Mouse (Mus musculus) hindbrain, embryonic 10.5 days (tissue): ENCODE measurements around the gene Myo15b. TPM values are rescaled to one million over a fixed set of nuclear protein-coding genes. Genes with fewer than 3 reads are reported as not detected.
A peak's percentile ranks its signal among the peaks of the same experiment; 100 is the strongest.

Source experiments
- DNase-seq: peaks from one replicate; pipeline ENCODE4 v3.0.0-alpha.2; 2017; ENCODE audit warnings: low spot score
- H3K27ac ChIP-seq: fragments of 300-500 bp; sonication (generic); 2 replicates; pipeline ENCODE4 v1.5.1; 2016; ENCODE audit warnings: mild to moderate bottlenecking, moderate library complexity
- H3K27me3 ChIP-seq: fragments of 300-500 bp; sonication (generic); 2 replicates; pipeline ENCODE4 v1.6.1; 2016; ENCODE audit warnings: mild to moderate bottlenecking; ENCODE audit not compliant: poor library complexity, insufficient read depth, severe bottlenecking
- H3K36me3 ChIP-seq: fragments of 300-500 bp; sonication (generic); 2 replicates; pipeline ENCODE4 v1.6.1; 2016; ENCODE audit warnings: mild to moderate bottlenecking, moderate library complexity
- H3K4me1 ChIP-seq: fragments of 300-500 bp; sonication (generic); replicated peaks from 2 replicates; pipeline ENCODE4 v1.6.1; 2016; ENCODE audit warnings: mild to moderate bottlenecking
- H3K4me3 ChIP-seq: fragments of 300-500 bp; sonication (generic); 2 replicates; pipeline ENCODE4 v1.5.1; 2016; ENCODE audit warnings: mild to moderate bottlenecking, moderate library complexity
- H3K9me3 ChIP-seq: fragments of 300-500 bp; sonication (generic); 2 replicates; pipeline ENCODE4 v1.6.1; 2016; ENCODE audit warnings: mild to moderate bottlenecking, moderate library complexity
- WGBS: fragments of 180-500 bp; shearing (Covaris S2); methylation state at CpG from one replicate; pipeline ENCODE4 v1.1.7; 2016; 5-methylcytosine and 5-hydroxymethylcytosine counted together
- polyA plus RNA-seq: library from polyadenylated mRNA; unstranded; fragments of >200 nt; fragmentation: Nextera tagmentation; extraction: Ambion mirVana; gene quantifications from 2 replicates; pipeline ENCODE4 v1.2.1, GENCODE M21; 2016

Myo15b gene
- polyA plus RNA-seq, 1 experiment from 2014 or later, result 0.21 TPM

DNA sequence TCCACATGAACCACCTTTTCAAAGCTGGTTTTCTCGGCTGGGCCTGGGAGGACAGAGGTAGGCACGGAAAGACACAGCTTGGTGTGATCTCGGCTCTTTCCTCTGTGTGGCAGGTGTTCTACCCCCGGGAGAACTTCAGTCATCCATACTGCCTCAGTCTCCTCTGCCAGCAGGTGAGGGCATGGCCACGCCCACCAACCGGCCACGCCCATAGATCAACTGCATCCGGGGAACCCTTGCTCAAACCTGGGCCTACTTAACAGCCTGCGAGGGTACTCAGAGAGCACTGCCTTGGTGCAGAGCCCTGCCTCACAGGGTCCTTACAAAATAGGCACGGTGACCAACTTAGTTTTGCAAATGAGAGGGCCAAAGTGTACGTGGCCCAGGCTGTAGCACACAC lies 27.1 kb downstream of the Myo15b start:
- Histone ChIP-seq H3K36me3 (no peaks in the 10 kb centered on the region), H3K4me3 (no peak overlapping the region), H3K27me3 (peaks cover 35% of the 10 kb centered on the region), H3K9me3 (no peaks in the 10 kb centered on the region), H3K4me1 (peaks cover 24% of the 10 kb centered on the region; the same call in 1 of the 2 replicates), H3K27ac (no peak overlapping the region)
- DNase-seq, result no peak
- 78% methylated on average over 11 of the region's 11 CpGs for WGBS

DNA sequence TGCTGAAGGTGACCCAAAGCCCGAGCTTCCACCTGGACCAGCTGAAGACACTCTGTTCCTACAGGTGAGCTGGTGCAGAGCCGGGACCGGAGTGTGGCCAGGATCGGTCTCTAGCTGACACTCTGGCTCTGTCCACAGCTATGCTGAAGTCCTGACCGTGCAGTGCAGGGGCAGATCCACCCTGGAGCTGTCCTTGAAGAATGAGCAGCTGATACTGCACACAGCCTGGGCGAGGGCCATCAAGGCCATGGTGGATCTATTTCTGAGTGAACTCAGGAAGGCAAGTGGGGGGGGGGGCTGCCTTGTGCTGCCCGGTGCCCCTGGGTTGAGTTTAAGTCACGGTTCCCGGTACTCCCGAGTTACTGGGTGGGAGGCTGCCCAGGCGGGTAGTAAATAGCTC lies 28.2 kb downstream of the Myo15b start:
- WGBS, result 90% methylated on average over 11 of the region's 11 CpGs
- Histone ChIP-seq H3K4me3 (no peak overlapping the region), H3K9me3 (no peaks in the 10 kb centered on the region), H3K4me1 (peaks cover 24% of the 10 kb centered on the region; the same call in 1 of the 2 replicates), H3K27me3 (peaks cover 35% of the 10 kb centered on the region), H3K27ac (no peak overlapping the region; the same call in 1 of the 2 replicates), H3K36me3 (no peaks in the 10 kb centered on the region)
- no peak for DNase-seq

DNA sequence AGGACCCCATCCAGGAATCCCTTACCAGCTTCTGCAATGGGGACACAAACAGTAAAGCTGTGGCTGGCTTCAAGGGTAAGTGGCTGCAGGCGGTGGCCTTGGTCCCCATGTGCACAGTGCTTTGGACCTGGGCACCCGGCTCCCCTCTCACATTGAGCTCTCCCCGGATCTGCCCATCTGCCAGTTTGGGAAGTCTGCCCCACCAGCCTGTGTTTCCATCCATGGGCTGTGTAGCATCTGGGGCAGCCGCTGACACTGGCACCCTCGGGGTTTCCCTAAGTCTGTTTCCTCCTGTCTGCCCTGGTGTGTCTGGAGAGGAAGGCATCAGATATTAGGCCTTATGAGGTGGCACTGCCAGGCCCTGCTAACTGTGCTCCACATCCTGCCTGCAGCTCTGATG lies 29.8 kb downstream of the Myo15b start:
- Histone ChIP-seq H3K9me3 (no peaks in the 10 kb centered on the region), H3K4me3 (no peak overlapping the region), H3K27ac (no peak overlapping the region), H3K27me3 (peaks cover 20% of the 10 kb centered on the region), H3K36me3 (peaks cover 9% of the 10 kb centered on the region), H3K4me1 (peaks cover 29% of the 10 kb centered on the region; the same call in 1 of the 2 replicates)
- 91% methylated on average over 5 of the region's 5 CpGs for WGBS
- no peak for DNase-seq

DNA sequence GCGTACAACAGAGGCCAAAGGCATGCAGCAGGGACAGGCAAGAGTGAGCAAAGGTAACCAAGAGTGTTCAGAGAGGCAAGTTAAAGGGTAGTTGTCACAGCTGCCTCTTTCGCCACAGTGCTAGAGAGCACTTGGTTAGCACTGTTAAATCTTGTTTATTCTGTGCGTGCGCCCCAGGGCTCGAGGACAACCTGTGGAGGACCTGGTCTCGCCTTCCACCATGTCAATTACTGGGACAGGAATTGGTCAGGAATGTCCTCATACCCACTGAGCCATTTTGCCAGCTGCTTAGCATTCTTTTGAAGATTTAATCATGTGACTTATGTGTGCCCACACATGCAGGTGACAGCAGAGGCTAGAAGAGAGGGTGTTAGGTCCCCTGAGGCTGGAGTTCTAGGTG lies 31.0 kb downstream of the Myo15b start:
- H3K27ac ChIP-seq, result no peak overlapping the region
- H3K4me1 ChIP-seq, result peaks cover 23% of the 10 kb centered on the region; the same call in 1 of the 2 replicates
- no peaks in the 10 kb centered on the region for H3K9me3 ChIP-seq
- H3K36me3 ChIP-seq, result peaks cover 20% of the 10 kb centered on the region
- H3K27me3 ChIP-seq, result peaks cover 9% of the 10 kb centered on the region
- no peak overlapping the region for H3K4me3 ChIP-seq
- DNase-seq, result no peak
- 87% methylated on average over 6 of the region's 6 CpGs for whole genome bisulfite sequencing

DNA sequence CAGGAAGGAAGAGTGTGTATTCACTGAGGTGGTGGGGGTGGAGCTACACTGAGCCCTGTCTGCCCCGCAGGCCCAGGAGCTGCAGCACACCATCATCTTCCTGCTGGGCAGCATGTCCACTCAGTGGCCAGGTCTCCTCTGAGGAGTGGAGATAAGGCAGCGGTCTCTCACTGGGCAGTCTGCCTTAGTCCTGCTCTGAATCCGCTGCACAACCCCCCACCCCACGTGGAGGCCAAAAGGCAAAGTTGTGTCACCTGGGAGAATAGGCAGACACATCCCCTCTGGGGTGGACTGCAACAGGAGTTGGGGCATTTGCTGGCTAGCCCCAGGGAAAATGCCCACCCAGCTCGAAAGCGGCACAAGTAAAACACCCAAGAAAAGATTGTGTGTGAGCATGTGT lies 34.0 kb downstream of the Myo15b start:
- Histone ChIP-seq H3K9me3 (no peaks in the 10 kb centered on the region), H3K27me3 (no peaks in the 10 kb centered on the region), H3K4me3 (no peak overlapping the region), H3K36me3 (peaks cover 51% of the 10 kb centered on the region), H3K4me1 (peaks cover 18% of the 10 kb centered on the region; the same call in 1 of the 2 replicates), H3K27ac (no peak overlapping the region)
- 59% methylated on average over 6 of the region's 6 CpGs for whole genome bisulfite sequencing
- no peak for DNase-seq

DNA sequence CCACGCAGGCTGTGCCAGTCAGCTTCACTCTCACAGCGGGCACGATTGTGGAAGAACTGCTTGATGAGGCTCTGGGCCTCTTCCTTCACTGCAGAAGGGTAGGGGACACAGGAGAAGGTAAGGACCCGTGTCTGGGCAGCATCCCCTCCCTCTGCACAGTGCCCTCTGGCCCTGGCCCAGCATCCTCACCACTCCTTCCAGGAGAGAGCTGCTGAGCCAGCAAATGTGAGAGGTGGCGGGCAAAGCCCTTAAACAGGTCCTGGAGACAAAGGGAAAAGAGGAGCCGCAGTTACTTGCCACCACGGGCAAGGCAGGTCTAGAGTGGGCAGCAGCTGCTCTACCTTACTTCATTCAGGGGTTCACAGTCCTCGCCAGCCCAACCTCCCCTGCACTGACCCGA lies 34.9 kb downstream of the Myo15b start:
- no peaks in the 10 kb centered on the region for H3K9me3 ChIP-seq
- 90% methylated on average over 9 of the region's 9 CpGs for WGBS
- peaks cover 56% of the 10 kb centered on the region for H3K36me3 ChIP-seq
- H3K27me3 ChIP-seq, result no peaks in the 10 kb centered on the region
- peaks cover 11% of the 10 kb centered on the region; the same call in 1 of the 2 replicates for H3K4me1 ChIP-seq
- peak overlapping the region; percentile 31; the same call in 1 of the 2 replicates for H3K27ac ChIP-seq
- no peak overlapping the region for H3K4me3 ChIP-seq
- DNase-seq, result no peak

DNA sequence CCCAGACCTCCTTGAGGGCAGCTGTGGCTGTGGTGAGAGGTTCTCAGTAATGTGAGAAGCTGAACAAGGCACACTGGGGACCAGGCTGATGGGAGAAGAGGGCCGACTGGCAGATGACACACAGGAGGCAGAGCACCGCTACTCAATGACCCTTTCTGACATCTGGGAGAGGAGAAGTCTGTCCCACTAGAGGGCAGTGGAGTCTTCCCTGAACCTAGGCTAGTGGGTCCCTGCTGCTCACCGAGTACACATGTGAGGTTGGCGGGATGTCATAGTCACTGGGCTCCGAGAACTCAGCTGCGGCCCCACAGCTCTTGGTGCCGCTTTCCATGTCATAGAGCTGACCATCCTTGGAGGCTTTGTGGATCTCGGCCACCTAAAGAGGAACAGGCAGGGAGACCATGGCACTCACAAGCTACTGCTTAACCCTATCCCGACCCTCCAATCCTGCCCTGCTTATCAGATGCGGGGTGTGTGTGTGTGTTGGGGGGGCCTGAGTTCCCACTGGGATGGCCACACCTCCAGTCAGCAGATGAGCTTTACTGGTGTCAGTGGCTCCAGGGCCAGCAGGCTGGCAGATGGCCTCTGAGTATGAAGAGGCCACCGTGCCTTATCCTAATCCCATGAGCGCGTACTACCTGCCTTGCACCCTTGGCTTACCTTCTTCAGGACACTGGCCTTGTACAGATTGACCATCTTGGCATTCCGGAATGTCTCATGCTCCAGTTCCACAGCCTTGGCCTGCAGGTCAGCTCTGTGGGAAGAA lies 36.7 kb downstream of the Myo15b start:
- peaks cover 56% of the 10 kb centered on the region for H3K36me3 ChIP-seq
- no peak for DNase-seq
- H3K9me3 ChIP-seq, result no peaks in the 10 kb centered on the region
- no peak overlapping the region for H3K27ac ChIP-seq
- peaks cover 24% of the 10 kb centered on the region for H3K4me1 ChIP-seq
- no peaks in the 10 kb centered on the region for H3K27me3 ChIP-seq
- 69% methylated on average over 14 of the region's 14 CpGs for WGBS
- H3K4me3 ChIP-seq, result no peak overlapping the region

DNA sequence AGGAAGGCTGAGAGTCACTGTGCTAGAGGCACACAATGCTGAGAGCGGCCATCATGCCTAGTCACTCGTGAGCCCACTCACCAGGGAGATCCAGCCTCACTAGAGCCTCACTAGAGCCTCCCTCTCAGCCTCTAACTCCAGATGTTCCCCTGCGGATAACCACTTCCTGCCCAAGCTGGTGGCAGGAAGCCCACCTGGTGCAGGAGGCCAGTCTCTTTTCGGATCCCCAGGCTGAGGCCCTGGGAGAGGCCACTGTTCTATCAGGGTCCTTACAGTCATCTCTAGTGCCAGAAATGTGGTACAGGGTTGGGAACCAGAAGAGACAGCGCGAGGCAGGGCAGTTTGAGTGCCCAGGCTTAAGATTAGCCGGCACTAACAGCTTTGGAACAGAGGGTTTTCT lies 40.2 kb downstream of the Myo15b start:
- H3K9me3 ChIP-seq, result no peaks in the 10 kb centered on the region
- peaks cover 52% of the 10 kb centered on the region for H3K36me3 ChIP-seq
- DNase-seq, result no peak
- H3K27me3 ChIP-seq, result 0 out of 2 replicates have a peak, but pooled peaks cover 6% of the 10 kb centered on the region
- peak overlapping the region; percentile 50; the same call in 1 of the 2 replicates for H3K27ac ChIP-seq
- peaks cover 51% of the 10 kb centered on the region for H3K4me1 ChIP-seq
- H3K4me3 ChIP-seq, result no peak overlapping the region
- WGBS, result 84% methylated on average over 7 of the region's 7 CpGs

DNA sequence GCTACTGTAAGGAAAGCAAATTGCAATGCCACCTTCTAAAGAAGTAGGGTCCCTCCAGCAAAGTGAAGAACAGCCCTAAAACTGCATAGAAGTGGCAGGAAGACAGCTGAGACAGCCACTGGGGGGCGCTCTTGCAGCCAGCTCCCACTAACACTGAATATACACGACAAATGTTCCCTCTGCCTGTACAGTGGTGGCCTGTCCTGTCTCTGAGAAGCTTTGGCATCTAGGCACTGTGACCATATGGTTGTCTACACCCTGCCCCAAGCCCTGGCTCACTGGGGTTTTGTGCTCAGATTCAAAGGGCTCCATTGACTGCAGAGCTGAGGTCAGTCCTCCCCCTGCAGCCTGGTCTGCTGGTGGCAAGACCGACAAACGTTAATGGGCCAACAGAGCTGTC lies 40.7 kb downstream of the Myo15b start:
- no peak overlapping the region for H3K4me3 ChIP-seq
- peak; percentile 51 for DNase-seq
- no peaks in the 10 kb centered on the region for H3K9me3 ChIP-seq
- H3K27me3 ChIP-seq, result 0 out of 2 replicates have a peak, but pooled peaks cover 6% of the 10 kb centered on the region
- WGBS, result 9% methylated on average over 4 of the region's 4 CpGs
- peaks cover 52% of the 10 kb centered on the region for H3K36me3 ChIP-seq
- H3K27ac ChIP-seq, result peak overlapping the region; percentile 50
- peaks cover 55% of the 10 kb centered on the region for H3K4me1 ChIP-seq

DNA sequence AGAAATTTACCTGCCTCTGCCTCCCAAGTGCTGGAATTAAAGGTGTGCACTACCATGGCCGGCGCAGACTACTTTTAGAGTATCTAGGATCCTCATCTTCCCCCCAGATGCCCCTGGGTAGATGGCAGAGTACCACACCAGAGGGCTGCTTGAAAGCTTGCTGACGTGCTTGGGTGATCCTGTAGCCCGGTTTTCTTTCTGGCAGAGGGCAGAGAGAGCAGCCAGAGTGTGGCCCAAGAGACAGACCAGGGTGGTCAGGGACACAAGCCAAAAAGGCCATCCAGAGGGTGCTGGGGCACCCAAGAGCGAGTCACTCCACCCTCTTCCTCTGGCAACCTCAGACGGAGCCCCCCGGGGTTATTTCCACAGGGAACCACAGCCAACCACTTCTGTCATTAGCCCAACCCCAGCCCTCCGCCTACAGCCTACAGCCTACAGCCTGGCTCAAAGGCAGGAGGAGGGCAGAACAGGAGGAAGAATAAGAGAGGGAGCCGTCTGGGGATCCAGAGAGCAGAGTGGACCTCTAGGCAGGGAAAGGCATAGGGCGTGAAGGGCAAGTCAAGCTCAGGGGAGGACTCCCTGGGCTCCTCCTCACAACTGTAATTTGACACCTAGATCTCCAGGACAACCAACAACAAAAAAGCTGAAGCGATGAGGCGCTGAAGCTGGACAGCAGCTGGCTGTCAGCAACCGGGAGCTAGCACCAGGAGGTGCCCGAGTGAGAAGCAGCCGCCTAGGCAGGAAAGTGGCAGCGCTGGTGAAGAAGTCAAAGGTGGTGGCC lies 41.5 kb downstream of the Myo15b start, which contains the start of gene Smim5:
Smim5 (plus strand) TSS at position 481 of the 781 bp plus-strand sequence.
- WGBS, result 31% methylated on average over 16 of the region's 16 CpGs
- DNase-seq, result peak; percentile 68
- no peaks in the 10 kb centered on the region for H3K9me3 ChIP-seq
- peaks cover 50% of the 10 kb centered on the region for H3K36me3 ChIP-seq
- peak within 1 kb of the TSS; percentile 29 for H3K4me3 ChIP-seq
- 0 out of 2 replicates have a peak, but pooled peaks cover 6% of the 10 kb centered on the region for H3K27me3 ChIP-seq
- H3K27ac ChIP-seq, result peak within 1 kb of the TSS; percentile 74
- H3K4me1 ChIP-seq, result peaks cover 63% of the 10 kb centered on the region

DNA sequence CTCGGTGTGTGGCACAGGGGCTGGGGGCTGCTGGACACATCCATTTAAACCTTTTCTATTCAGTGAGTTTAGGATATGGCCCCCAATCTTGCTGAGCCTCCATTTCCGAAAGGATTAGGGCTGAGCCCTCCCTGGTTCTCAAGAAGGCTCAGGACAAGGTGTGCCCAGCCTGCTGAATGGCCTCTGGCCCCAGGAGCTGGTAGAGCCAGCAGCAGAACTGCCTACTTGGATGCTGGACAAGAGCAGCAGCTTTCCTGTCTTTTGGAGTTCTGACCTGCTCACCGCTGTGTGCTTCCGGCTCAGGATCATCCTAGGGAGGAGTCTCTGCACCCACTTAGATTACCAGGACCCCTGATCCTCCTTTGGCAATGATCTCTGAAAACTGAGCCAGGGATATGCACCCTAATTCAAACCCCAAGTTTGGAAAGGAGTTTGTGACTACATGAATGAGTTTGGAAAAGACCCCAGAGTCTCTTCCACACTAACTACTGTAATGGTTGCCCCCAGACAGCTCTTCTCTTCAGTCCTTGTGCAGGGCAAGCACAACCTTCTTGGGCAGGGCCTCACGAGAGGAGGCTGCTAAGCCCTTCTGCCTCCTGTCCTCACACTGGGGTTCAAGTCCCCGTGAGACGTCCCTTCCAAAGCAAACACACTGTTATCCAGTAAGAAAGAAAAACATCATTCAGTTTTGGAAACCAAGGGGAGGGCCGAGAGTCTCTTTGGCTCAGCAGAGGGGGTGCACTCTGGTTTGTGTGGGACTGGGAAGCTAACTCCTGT lies 42.5 kb downstream of the Myo15b start:
- Histone ChIP-seq H3K9me3 (no peaks in the 10 kb centered on the region), H3K4me3 (peak overlapping the region; percentile 29), H3K36me3 (peaks cover 40% of the 10 kb centered on the region), H3K27me3 (0 out of 2 replicates have a peak, but pooled peaks cover 6% of the 10 kb centered on the region), H3K27ac (peak overlapping the region; percentile 74), H3K4me1 (peaks cover 74% of the 10 kb centered on the region)
- WGBS, result 71% methylated on average over 8 of the region's 8 CpGs
- no peak for DNase-seq
